Mouse (Mus musculus): ENCODE results near the gene Tenm3. TPM values are rescaled to one million over a fixed set of nuclear protein-coding genes. Genes with fewer than 3 reads are reported as not detected.

Gene Tenm3
- 0.25 TPM in 1 of 2 replicates, not detected in the other for total RNA-seq (2017)

DNA sequence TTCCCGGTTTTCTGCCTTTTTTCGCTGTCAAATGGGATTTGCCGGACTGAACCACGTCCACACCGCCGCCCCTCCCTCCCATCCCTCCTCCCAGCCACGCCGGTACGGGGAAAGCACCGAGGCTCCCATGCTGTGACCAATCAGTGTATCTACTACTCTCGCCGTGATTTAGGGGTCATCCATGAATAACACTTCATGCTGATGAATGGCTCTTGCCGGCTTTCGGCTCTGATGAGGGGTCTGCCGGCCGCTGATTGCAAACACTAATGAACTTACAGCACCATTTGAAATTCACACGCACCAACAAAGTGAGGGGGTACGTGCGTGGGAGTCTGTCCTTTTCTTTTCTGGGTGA lies at the start of gene Tenm3:
Tenm3 (minus strand) TSS at position 21 of the 355 bp plus-strand sequence.
- ATAC-seq (ENCODE audit: extremely low read depth, insufficient number of reproducible peaks, low FRiP score, poor library complexity, severe bottlenecking), result no peak

GRCm38 (mm10) chr8:48890216-48890765 lies 46.5 kb upstream of the Tenm3 start:
- no peak for ATAC-seq (ENCODE audit: extremely low read depth, insufficient number of reproducible peaks, low FRiP score, poor library complexity, severe bottlenecking)

DNA sequence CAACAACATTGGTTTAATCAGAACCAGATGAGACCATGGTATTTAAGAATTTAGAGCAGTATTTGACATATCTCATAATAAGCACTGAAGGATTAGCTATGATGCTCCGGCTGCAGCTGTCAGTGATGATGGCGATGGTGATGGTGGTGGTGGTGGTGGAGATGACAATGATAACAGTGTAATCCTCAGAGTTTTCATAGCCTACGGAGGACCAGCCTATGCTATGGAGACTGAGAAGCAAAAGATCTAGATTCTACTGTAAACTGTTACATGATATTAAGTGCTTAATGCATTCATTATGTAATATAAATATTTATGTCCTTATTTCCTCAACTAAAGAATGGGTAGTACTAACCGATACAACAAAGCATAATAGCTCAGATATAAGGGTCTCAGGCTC lies 40.5 kb upstream of the Tenm3 start:
- no peak for ATAC-seq (ENCODE audit: extremely low read depth, insufficient number of reproducible peaks, low FRiP score, poor library complexity, severe bottlenecking)

DNA sequence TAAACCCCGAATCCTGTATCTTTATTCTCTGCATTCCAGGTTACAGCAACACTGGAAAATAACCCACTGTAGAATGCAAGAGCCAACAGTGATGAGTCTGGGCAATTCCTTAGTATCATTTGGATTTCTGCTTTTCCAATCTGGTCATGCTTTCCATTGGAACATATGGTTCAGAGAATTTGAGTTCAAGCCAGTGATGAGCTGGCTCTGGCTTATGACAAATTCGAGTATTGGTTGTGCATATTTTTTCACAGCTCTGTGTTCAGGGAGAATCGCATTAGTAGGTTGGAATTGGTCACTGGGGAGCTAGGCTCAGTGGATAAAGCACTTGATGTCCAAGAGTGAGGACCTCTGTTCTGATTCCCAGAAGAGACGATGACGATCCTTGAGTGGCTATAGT lies 36.8 kb upstream of the Tenm3 start:
- ATAC-seq (ENCODE audit: extremely low read depth, insufficient number of reproducible peaks, low FRiP score, poor library complexity, severe bottlenecking), result no peak

DNA sequence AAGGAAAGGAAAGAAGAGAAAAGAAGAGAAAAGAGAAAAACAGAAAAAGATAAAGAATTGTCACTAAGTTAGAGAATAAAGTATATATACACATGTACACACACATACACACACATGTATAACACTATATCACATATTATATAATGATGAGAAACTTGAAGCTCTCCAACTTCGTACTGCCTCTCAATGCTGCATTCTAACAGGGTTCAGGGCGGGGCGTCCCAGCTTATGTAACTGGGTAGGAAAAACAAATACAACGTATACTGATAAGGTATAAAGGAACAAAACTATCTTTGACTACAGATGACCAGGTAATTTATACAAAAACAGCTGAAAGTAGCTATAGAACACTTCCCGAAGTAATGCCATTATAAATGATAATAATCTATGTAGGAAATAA lies 22.2 kb upstream of the Tenm3 start:
- ATAC-seq (ENCODE audit: extremely low read depth, insufficient number of reproducible peaks, low FRiP score, poor library complexity, severe bottlenecking), result no peak

- no peak for ATAC-seq (ENCODE audit: extremely low read depth, insufficient number of reproducible peaks, low FRiP score, poor library complexity, severe bottlenecking)
These were observed 21.7 kb upstream of the Tenm3 start for GRCm38 (mm10) chr8:48865485-48865884.

DNA sequence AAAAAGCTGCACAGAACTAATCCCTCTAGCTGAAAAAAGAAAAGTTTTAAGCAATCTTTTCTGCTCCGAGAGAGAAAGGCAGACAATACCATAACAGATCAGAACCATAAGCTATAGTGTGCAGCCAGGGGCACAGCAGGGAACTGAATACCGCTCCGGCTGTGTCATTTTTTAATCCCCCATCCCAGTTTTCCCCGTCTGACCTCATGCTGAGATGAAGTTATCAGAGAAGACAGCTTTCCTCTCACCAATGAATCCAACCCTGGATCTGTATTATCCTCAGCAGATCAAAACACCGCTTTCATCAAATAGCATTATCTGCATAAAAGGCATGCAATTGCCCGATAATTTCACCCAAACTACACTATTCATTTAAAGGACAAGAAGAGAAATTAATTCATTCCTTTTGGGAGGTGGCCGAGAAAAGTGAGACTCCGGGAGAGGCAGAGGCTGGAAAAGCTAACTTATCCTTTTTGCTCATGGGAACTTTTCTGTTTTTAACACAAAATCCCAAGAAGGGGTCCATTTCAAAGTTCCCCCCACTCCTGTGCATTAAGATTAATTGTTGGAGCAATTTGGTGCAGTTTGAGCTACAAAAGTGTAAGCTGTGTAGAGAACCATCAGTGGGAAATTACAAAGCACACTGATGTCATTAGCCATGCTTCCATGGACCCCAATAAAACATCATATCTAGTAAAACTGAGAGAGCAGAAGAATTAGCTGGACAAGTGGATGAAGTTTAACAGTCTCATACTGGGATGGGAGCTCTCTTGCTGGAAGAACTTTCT lies 6.7 kb upstream of the Tenm3 start:
- no peak for ATAC-seq (ENCODE audit: extremely low read depth, insufficient number of reproducible peaks, low FRiP score, poor library complexity, severe bottlenecking)

GRCm38 (mm10) chr8:48849091-48849616 lies 5.4 kb upstream of the Tenm3 start:
- ATAC-seq (ENCODE audit: extremely low read depth, insufficient number of reproducible peaks, low FRiP score, poor library complexity, severe bottlenecking), result no peak

- no peak for ATAC-seq (ENCODE audit: extremely low read depth, insufficient number of reproducible peaks, low FRiP score, poor library complexity, severe bottlenecking)
These were observed 1.2 kb upstream of the Tenm3 start for GRCm38 (mm10) chr8:48844961-48845360.

DNA sequence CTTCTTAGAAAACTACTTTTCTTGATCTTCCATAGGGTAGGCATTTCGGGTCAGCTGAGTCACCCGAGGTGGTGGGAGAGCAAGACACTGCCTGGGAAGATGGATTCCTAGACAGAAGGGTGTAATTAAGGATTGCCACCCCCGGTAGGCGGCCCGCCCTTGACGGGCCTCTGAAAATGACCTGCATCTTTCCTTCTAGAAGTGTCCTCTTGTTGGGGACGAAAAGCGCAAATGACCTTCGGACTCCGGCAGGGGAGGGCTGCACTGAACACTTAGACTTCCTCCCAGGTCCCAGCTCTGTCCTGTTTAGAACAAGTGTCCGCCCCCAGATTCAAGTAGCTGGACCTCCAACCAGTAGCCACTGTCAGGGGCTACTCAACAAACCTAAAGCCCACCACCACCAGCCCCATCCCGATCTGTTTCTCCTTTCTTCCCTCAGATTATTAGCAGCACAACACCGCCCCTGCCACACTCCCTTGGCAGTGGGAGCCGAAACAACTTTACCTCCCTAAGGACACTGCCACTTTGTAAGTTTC lies 687 bp upstream of the Tenm3 start:
- no peak for ATAC-seq (ENCODE audit: extremely low read depth, insufficient number of reproducible peaks, low FRiP score, poor library complexity, severe bottlenecking)

DNA sequence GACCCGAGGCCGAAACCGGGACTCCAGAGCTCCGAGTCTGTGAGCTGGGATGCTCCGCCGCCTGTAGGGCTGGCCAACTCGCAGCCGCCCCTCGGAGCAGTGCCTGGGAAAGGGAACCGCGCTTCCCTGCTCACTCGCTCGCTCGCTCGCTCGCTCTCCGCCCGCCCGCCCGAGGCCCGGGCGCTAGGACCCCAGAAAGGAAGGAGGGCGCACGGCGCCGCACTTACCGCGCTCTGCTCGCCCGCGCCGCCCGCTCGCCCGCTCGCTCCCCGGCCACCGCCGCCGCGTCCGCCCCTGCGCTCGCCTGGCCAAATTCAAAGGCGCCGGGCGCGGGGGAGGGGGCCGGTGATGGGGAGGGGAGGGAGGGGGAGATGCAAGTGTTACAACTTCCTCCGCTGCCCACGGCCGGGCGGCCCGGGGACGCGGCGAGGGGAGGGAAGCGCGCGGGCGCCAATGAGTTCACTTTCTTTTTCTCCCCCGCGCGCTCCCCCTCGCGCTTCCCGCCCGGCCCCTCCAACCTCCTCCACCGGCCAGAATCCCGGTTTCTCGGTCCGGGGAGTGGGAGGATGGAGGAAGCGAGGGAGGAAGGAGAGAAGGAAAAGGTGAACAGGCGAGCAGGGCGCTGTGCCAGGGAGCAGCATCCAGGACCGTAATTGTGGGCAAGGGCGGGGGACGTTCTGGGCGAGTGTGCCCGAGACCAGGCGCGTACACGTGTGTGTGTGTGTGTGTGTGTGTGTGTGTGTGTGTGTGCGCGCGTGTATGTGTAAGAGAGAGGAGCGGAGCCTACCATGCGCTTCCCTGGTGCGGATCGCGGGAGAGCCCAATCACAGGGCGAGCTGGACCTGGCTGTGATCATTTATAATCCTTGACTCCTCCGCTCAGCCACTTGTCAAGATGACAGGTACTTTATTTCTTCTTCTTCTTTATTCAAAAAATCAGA lies 490 bp downstream of the Tenm3 start:
- ATAC-seq (ENCODE audit: extremely low read depth, insufficient number of reproducible peaks, low FRiP score, poor library complexity, severe bottlenecking), result no peak

GRCm38 (mm10) chr8:48842516-48842990 lies 1.2 kb downstream of the Tenm3 start:
- ATAC-seq (ENCODE audit: extremely low read depth, insufficient number of reproducible peaks, low FRiP score, poor library complexity, severe bottlenecking), result no peak

DNA sequence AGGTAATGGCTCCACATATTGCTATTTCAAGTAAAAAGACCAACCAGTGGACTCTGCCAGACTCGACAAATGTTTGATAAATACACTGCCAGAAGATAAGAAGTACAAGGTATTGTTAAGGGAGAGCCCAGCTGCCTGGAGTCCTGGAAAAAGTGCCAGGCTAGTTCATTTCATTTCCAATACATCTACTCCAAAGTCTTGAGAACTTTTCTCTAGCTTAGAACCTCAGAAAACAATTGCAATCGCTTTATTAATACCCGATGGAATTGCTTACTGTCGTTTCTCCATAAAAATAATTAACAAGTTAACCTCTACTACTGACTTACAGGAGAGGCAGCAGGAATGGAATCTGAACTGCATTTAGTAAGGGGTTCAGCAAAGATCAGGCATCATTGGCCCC lies 1.7 kb downstream of the Tenm3 start:
- ATAC-seq (ENCODE audit: extremely low read depth, insufficient number of reproducible peaks, low FRiP score, poor library complexity, severe bottlenecking), result no peak

- no peak for ATAC-seq (ENCODE audit: extremely low read depth, insufficient number of reproducible peaks, low FRiP score, poor library complexity, severe bottlenecking)
These were observed 8.0 kb downstream of the Tenm3 start for GRCm38 (mm10) chr8:48835745-48836144.

DNA sequence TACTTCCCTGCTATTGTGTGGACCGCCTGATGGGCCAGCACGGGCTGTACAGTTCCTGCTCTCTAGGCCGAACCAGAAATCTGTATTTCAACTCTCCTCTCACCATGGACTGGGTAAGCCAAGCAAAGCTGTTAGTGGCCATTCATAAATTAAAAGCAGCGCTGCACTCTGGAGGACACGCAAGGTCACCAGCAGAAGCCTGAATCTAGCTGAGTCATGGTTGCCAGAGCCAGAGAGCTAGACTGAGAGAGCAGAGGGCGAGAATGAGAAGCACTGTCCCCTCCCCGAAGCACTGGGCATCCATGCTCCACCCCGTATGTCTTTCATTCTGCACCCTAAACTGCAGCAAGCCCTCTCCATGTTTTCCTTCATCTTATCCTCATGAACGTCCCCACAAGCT lies 16.3 kb downstream of the Tenm3 start:
- no peak for ATAC-seq (ENCODE audit: extremely low read depth, insufficient number of reproducible peaks, low FRiP score, poor library complexity, severe bottlenecking)

- ATAC-seq (ENCODE audit: extremely low read depth, insufficient number of reproducible peaks, low FRiP score, poor library complexity, severe bottlenecking), result no peak
These were observed 18.1 kb downstream of the Tenm3 start for GRCm38 (mm10) chr8:48825666-48826065.

DNA sequence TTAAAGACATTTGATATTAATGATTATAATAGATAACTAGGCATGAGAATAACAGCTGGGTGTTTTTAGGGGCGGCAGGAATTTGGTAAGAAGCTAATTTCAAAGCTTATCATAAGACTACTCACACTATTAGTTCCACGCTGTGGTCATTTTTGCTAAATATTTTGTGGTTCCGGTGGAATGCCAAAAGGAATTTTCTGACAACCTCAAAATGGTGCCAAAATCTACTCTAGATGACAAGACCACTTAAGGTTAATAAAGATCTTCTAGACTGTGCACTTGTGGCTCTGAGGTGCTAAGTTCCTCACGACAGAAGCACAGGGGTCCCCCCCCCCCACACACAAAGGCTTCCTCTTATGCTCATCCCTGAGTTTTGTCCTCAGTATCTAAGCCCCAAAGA lies 21.5 kb downstream of the Tenm3 start:
- ATAC-seq (ENCODE audit: extremely low read depth, insufficient number of reproducible peaks, low FRiP score, poor library complexity, severe bottlenecking), result no peak

DNA sequence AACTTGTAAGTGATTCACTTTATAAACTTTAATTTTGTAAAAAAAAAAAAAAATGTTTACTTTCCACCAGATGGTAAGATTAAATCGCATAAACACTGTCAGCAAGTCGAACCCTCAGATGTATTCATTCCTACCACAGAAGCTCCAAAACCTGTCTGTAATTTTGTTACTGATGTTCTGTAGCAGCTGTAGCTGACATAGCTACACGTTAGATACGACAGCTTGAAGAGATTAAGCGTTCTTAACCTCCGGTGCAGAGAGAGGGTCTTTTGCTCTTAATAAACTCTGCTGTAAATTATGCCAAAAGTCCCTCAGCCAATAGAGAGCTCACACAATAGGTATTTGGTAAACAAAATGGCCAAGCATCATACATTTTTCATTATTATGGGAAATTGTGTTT lies 23.8 kb downstream of the Tenm3 start:
- no peak for ATAC-seq (ENCODE audit: extremely low read depth, insufficient number of reproducible peaks, low FRiP score, poor library complexity, severe bottlenecking)

- no peak for ATAC-seq (ENCODE audit: extremely low read depth, insufficient number of reproducible peaks, low FRiP score, poor library complexity, severe bottlenecking)
These were observed 24.4 kb downstream of the Tenm3 start for GRCm38 (mm10) chr8:48819348-48819747.
